Mouse (Mus musculus) lung, postnatal 36 days (tissue): ENCODE data around the gene Zfp786.
"Not testable (repeated sequence)": the region's sequence is repeated elsewhere in the genome, so short reads cannot be mapped to it uniquely, and the experiment has no call there.

Experiments used
- DNase-seq: peaks from one replicate; pipeline ENCODE4 v3.0.0; 2022; ENCODE audit warnings: mixed read lengths

Zfp786 gene

GRCm38 (mm10) chr6:47830104-47831078 lies at the start of gene Zfp786:
TSS of gene Zfp786 (minus strand) at chr6:47830867.
- DNase-seq: peak; percentile 94

GRCm38 (mm10) chr6:47880166-47880565 lies 49.5 kb upstream of the Zfp786 start:
- DNase-seq: no peak

- no peak for DNase-seq
These were observed 48.5 kb upstream of the Zfp786 start for GRCm38 (mm10) chr6:47879049-47879716.

GRCm38 (mm10) chr6:47878593-47878992 lies 47.9 kb upstream of the Zfp786 start:
- DNase-seq: no peak

GRCm38 (mm10) chr6:47878133-47878514 lies 47.5 kb upstream of the Zfp786 start:
- DNase-seq: peak; percentile 9

- DNase-seq: peak; percentile 92
These were observed 46.9 kb upstream of the Zfp786 start for GRCm38 (mm10) chr6:47877461-47878132.

- no peak for DNase-seq
These were observed 46.4 kb upstream of the Zfp786 start, which contains the start of gene Zfp282 for GRCm38 (mm10) chr6:47877058-47877457. TSS of gene Zfp282 (plus strand) at chr6:47877204.

- DNase-seq: no peak
These were observed 41.6 kb upstream of the Zfp786 start for GRCm38 (mm10) chr6:47872266-47872665.

- not testable (repeated sequence) for DNase-seq
These were observed 27.1 kb upstream of the Zfp786 start for GRCm38 (mm10) chr6:47857729-47858128.

GRCm38 (mm10) chr6:47857241-47857640 lies 26.6 kb upstream of the Zfp786 start:
- no peak for DNase-seq

GRCm38 (mm10) chr6:47845779-47846178 lies 15.1 kb upstream of the Zfp786 start:
- no peak for DNase-seq

- no peak for DNase-seq
These were observed 11.7 kb upstream of the Zfp786 start for GRCm38 (mm10) chr6:47842337-47842736.

- no peak for DNase-seq
These were observed 11.2 kb upstream of the Zfp786 start for GRCm38 (mm10) chr6:47841831-47842230.

- DNase-seq: no peak
These were observed 10.4 kb upstream of the Zfp786 start for GRCm38 (mm10) chr6:47841077-47841476.

- no peak for DNase-seq
These were observed 7.0 kb upstream of the Zfp786 start for GRCm38 (mm10) chr6:47837630-47838029.

GRCm38 (mm10) chr6:47835984-47836521 lies 5.4 kb upstream of the Zfp786 start:
- DNase-seq: peak; percentile 44

- peak; percentile 95 for DNase-seq
These were observed 4.9 kb upstream of the Zfp786 start, which contains the start of gene Zfp398 for GRCm38 (mm10) chr6:47835482-47835983. TSS of gene Zfp398 (plus strand) at chr6:47835661.

GRCm38 (mm10) chr6:47832220-47832619 lies 1.6 kb upstream of the Zfp786 start:
- DNase-seq: no peak

- peak; percentile 46 for DNase-seq
These were observed 1.7 kb downstream of the Zfp786 start for GRCm38 (mm10) chr6:47828950-47829349.

GRCm38 (mm10) chr6:47827462-47827861 lies 3.2 kb downstream of the Zfp786 start:
- DNase-seq: no peak

- no peak for DNase-seq
These were observed 6.4 kb downstream of the Zfp786 start for GRCm38 (mm10) chr6:47824241-47824640.

GRCm38 (mm10) chr6:47821776-47822175 lies 8.9 kb downstream of the Zfp786 start:
- no peak for DNase-seq

- peak; percentile 59 for DNase-seq
These were observed 9.4 kb downstream of the Zfp786 start for GRCm38 (mm10) chr6:47821236-47821635.
